Mouse (Mus musculus): Measurements from ENCODE around the gene Tex261. TPM values are rescaled to one million over a fixed set of nuclear protein-coding genes. Genes with fewer than 3 reads are reported as not detected.

The Tex261 gene
- polyA plus RNA-seq (2012; ENCODE audit: insufficient read depth, insufficient read length, low replicate concordance, missing spikeins), result 568 TPM in 1 of 2 replicates, not detected in the other

DNA sequence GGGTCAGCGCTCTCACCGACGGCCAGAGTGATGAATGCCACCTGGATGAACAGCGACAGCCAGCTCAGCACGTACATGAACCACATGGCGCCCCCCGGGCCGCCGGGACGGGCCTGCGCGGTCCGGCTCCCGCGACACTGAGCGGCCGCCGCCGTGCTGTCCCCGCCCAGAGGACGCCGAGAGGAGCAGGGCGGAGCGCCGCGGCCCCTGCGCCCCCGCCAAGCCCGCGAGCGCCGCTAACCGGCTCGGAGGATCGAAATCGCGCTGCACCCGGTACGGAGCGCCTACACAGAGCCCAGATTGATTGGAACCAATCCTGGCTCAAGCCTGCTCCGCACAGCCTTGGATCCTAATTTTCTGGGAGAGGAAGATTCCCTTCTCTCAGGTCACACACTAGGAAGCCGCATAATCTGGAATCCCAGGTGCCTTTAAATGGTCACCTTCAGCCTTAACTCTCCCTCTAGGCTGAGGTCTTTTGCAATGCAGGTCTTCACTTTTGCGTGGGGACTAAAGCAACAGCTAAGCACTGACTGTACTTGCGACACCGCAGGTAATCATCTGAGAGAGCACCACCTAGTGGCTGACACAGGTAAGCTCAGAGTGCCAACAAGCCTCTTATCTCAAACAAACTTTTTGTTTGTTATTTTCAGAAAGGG is at the start of gene Tex261:
Gene Tex261 (minus strand): TSS at position 176 of the 656 bp plus-strand sequence.
- WGBS, result under 1% methylated on average over 45 of the region's 45 CpGs
- TF ChIP-seq CTCF (IDR thresholded peaks at IDR 0.05; ENCODE audit: insufficient read depth, low read depth, low read length), result peak; percentile 62
- TF ChIP-seq POLR2A (IDR thresholded peaks at IDR 0.05; ENCODE audit: insufficient read depth, low read depth, low read length), result peak; percentile 88
- Histone ChIP-seq H3K27ac (ENCODE audit: insufficient read depth, low read depth, low read length) (peak within 1 kb of the TSS; percentile 79), H3K4me1 (ENCODE audit: control insufficient read depth, insufficient read depth, low read length) (peaks cover 18% of the 10 kb centered on the region), H3K4me3 (ENCODE audit: insufficient read depth, low read depth, low read length) (peak within 1 kb of the TSS; percentile 87)

- no peak overlapping the region for H3K4me3 ChIP-seq (ENCODE audit: insufficient read depth, low read depth, low read length)
- WGBS, result 63% methylated on average over 2 of the region's 2 CpGs
- H3K27ac ChIP-seq (ENCODE audit: insufficient read depth, low read depth, low read length), result no peak overlapping the region
- no peaks in the 10 kb centered on the region for H3K4me1 ChIP-seq (ENCODE audit: control insufficient read depth, insufficient read depth, low read length)
- TF ChIP-seq CTCF (IDR thresholded peaks at IDR 0.05; ENCODE audit: insufficient read depth, low read depth, low read length) (no peak), POLR2A (IDR thresholded peaks at IDR 0.05; ENCODE audit: insufficient read depth, low read depth, low read length) (no peak)
These were observed 46.2 kb upstream of the Tex261 start for GRCm38 (mm10) chr6:83821856-83822255.

GRCm38 (mm10) chr6:83820727-83821515 is 45.3 kb upstream of the Tex261 start:
- 67% methylated on average over 2 of the region's 2 CpGs for WGBS
- Histone ChIP-seq H3K4me1 (ENCODE audit: control insufficient read depth, insufficient read depth, low read length) (no peaks in the 10 kb centered on the region), H3K27ac (ENCODE audit: insufficient read depth, low read depth, low read length) (no peak overlapping the region), H3K4me3 (ENCODE audit: insufficient read depth, low read depth, low read length) (no peak overlapping the region)
- TF ChIP-seq POLR2A (IDR thresholded peaks at IDR 0.05; ENCODE audit: insufficient read depth, low read depth, low read length) (no peak), CTCF (IDR thresholded peaks at IDR 0.05; ENCODE audit: insufficient read depth, low read depth, low read length) (no peak)

DNA sequence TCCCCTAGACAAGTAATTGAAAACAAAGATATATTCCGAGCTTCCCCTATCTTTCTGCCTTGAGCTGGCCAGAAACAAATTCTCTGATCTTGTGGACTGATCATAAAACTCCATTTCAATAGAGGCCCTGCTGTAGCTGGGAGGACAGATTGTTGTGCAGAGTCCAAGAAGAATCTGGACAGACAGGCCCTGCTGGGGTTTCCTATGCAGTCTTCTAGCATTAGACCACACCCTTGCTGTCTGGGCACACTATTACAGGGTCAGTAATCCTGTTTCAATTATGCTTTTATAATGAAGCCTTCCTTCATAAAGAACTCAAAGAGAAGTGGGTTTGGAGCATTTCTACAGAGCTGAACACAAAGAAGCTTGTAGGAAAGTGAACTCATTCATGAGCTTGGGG is 43.4 kb upstream of the Tex261 start:
- Histone ChIP-seq H3K4me3 (ENCODE audit: insufficient read depth, low read depth, low read length) (no peak overlapping the region), H3K27ac (ENCODE audit: insufficient read depth, low read depth, low read length) (no peak overlapping the region), H3K4me1 (ENCODE audit: control insufficient read depth, insufficient read depth, low read length) (no peaks in the 10 kb centered on the region)
- TF ChIP-seq POLR2A (IDR thresholded peaks at IDR 0.05; ENCODE audit: insufficient read depth, low read depth, low read length) (no peak), CTCF (IDR thresholded peaks at IDR 0.05; ENCODE audit: insufficient read depth, low read depth, low read length) (no peak)
- 64% methylated on average over 1 of the region's 1 CpGs for WGBS

DNA sequence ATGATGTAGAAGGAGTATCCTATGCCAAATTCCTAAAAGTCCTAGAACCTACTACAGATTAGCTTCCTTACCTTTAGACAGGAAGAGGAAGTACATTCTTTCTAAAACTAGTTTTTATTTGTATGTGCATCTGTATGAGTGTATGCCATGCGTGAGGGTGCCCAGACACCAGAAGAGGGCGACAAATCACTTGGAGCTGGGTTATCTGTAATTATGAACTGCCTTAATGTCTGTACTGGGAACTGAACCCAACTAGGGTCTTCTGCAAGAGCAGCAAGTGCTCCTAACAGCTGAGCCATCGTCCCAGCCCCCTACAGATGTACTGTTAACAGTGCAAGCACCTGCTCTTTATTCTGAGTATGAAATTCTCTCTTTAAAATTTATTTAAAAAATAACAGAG is 40.2 kb upstream of the Tex261 start:
- WGBS, result 98% methylated on average over 3 of the region's 3 CpGs
- no peak overlapping the region for H3K4me3 ChIP-seq (ENCODE audit: insufficient read depth, low read depth, low read length)
- no peak overlapping the region for H3K27ac ChIP-seq (ENCODE audit: insufficient read depth, low read depth, low read length)
- no peaks in the 10 kb centered on the region for H3K4me1 ChIP-seq (ENCODE audit: control insufficient read depth, insufficient read depth, low read length)
- no peak for TF ChIP-seq POLR2A (IDR thresholded peaks at IDR 0.05; ENCODE audit: insufficient read depth, low read depth, low read length)
- no peak for TF ChIP-seq CTCF (IDR thresholded peaks at IDR 0.05; ENCODE audit: insufficient read depth, low read depth, low read length)

GRCm38 (mm10) chr6:83802846-83803245 is 27.2 kb upstream of the Tex261 start:
- Histone ChIP-seq H3K27ac (ENCODE audit: insufficient read depth, low read depth, low read length) (no peak overlapping the region), H3K4me1 (ENCODE audit: control insufficient read depth, insufficient read depth, low read length) (no peaks in the 10 kb centered on the region), H3K4me3 (ENCODE audit: insufficient read depth, low read depth, low read length) (no peak overlapping the region)
- WGBS, result 75% methylated on average over 3 of the region's 3 CpGs
- TF ChIP-seq POLR2A (IDR thresholded peaks at IDR 0.05; ENCODE audit: insufficient read depth, low read depth, low read length) (no peak), CTCF (IDR thresholded peaks at IDR 0.05; ENCODE audit: insufficient read depth, low read depth, low read length) (no peak)

DNA sequence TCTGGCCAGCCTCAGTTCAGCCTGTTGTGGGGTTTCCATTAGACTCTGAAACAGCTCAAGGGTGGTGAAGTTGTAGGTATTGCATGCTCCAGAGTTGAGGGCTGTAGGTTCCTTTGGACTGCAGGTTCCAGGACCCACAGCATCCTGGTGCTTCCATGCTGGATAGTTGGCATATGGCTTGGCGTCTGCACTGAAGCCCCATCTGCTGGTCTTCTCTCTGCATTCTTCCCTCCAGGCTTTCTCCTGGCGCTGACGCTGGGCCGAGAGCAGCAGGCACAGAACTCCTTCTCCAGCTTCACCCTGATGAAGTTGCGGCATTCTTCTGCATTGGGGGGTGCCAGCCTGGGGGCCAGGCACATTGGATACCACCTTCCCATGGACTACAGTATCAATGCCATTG is 26.4 kb upstream of the Tex261 start:
- no peak for TF ChIP-seq POLR2A (IDR thresholded peaks at IDR 0.05; ENCODE audit: insufficient read depth, low read depth, low read length)
- no peaks in the 10 kb centered on the region for H3K4me1 ChIP-seq (ENCODE audit: control insufficient read depth, insufficient read depth, low read length)
- H3K27ac ChIP-seq (ENCODE audit: insufficient read depth, low read depth, low read length), result no peak overlapping the region
- no peak overlapping the region for H3K4me3 ChIP-seq (ENCODE audit: insufficient read depth, low read depth, low read length)
- 94% methylated on average over 5 of the region's 5 CpGs for WGBS

DNA sequence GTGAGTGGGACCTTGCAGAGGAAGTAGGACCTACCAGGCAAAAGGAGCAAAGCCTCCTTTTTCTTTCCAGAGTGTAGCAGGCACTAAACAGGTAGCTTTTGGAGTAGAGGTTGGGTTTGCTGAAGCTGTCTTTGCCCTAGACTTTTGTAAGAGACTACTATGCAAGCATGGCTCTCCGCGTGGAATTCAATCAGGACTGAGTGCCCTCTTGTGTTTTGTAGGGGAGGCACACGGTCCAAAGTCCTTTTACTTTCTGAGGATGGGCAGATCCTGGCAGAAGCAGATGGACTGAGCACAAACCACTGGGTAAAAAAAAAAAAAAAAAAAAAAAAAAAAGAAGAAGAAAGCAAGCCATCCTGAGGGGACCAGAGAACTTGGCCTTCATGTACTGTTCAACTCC is 21.1 kb upstream of the Tex261 start:
- no peak overlapping the region for H3K4me3 ChIP-seq (ENCODE audit: insufficient read depth, low read depth, low read length)
- no peak overlapping the region for H3K27ac ChIP-seq (ENCODE audit: insufficient read depth, low read depth, low read length)
- TF ChIP-seq CTCF (IDR thresholded peaks at IDR 0.05; ENCODE audit: insufficient read depth, low read depth, low read length) (no peak), POLR2A (IDR thresholded peaks at IDR 0.05; ENCODE audit: insufficient read depth, low read depth, low read length) (no peak)
- 0 out of 2 replicates have a peak, but pooled peaks cover 2% of the 10 kb centered on the region for H3K4me1 ChIP-seq (ENCODE audit: control insufficient read depth, insufficient read depth, low read length)
- 53% methylated on average over 3 of the region's 3 CpGs for WGBS

- 4% methylated on average over 13 of the region's 13 CpGs for WGBS
- 0 out of 2 replicates have a peak, but pooled peaks cover 2% of the 10 kb centered on the region for H3K4me1 ChIP-seq (ENCODE audit: control insufficient read depth, insufficient read depth, low read length)
- TF ChIP-seq CTCF (IDR thresholded peaks at IDR 0.05; ENCODE audit: insufficient read depth, low read depth, low read length) (no peak), POLR2A (IDR thresholded peaks at IDR 0.05; ENCODE audit: insufficient read depth, low read depth, low read length) (no peak)
- peak overlapping the region; percentile 72 for H3K4me3 ChIP-seq (ENCODE audit: insufficient read depth, low read depth, low read length)
- peak overlapping the region; percentile 93 for H3K27ac ChIP-seq (ENCODE audit: insufficient read depth, low read depth, low read length)
These were observed 19.9 kb upstream of the Tex261 start for GRCm38 (mm10) chr6:83795492-83795900.
